Mouse (Mus musculus): ENCODE measurements around the gene Rtl8a. TPM values are rescaled to one million over a fixed set of nuclear protein-coding genes. Genes with fewer than 3 reads are reported as not detected.
A peak's percentile ranks its signal among the peaks of the same experiment; 100 is the strongest.
"Not testable (repeated sequence)": the region's sequence is repeated elsewhere in the genome, so short reads cannot be mapped to it uniquely, and the experiment has no call there.

Rtl8a gene
- polyA plus RNA-seq, 1 experiment from 2014 or later: 9.4 TPM

DNA sequence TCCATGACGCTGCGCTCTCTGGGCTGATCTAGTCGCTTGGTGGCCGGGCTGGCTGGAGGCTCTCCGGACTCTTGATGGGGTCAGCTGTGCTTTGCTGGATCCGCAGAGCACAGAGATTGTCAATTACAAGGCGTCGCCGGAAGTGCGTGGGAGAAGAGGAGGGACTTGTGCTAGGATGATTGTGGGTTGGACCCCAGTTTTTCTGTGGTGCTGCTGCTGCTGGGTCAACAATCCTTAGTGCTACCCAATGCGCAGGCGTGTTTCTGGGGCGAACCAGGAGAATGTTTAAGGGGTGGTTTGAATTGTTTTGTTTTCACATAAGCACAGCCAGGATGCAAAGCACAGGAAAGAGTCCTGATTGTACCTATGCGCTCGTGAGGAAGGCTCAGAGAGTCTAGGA, 26.8 kb upstream of the Rtl8a start, which contains the start of gene Rtl8b:
Rtl8b (minus strand) TSS at position 115 of the 400 bp plus-strand sequence.
- Histone ChIP-seq H3K9ac (replicated peaks) (no peak within 1 kb of the TSS), H3K4me1 (ENCODE audit: insufficient read depth) (no peaks in the 10 kb centered on the region), H3K36me3 (replicated peaks; ENCODE audit: insufficient read depth, low read length) (no peaks in the 10 kb centered on the region), H3K9me3 (ENCODE audit: low read length) (no peaks in the 10 kb centered on the region), H3K27me3 (ENCODE audit: insufficient read depth, low read length) (no peaks in the 10 kb centered on the region), H3K4me3 (ENCODE audit: low read depth, low read length) (no peak within 1 kb of the TSS), H3K4me2 (ENCODE audit: low read depth, low read length) (peak within 1 kb of the TSS; percentile 16; the same call in 1 of the 2 replicates), H3K27ac (ENCODE audit: low read depth) (no peak within 1 kb of the TSS)
- DNase-seq (peak; percentile 71), ATAC-seq (peak; percentile 91)
- 18% methylated on average over 11 of the region's 15 CpGs for WGBS (ENCODE audit: insufficient replicate concordance)
- TF ChIP-seq CTCF (IDR thresholded peaks at IDR 0.05; ENCODE audit: low read depth) (no peak), EP300 (IDR thresholded peaks at IDR 0.05; ENCODE audit: low read depth) (no peak)

DNA sequence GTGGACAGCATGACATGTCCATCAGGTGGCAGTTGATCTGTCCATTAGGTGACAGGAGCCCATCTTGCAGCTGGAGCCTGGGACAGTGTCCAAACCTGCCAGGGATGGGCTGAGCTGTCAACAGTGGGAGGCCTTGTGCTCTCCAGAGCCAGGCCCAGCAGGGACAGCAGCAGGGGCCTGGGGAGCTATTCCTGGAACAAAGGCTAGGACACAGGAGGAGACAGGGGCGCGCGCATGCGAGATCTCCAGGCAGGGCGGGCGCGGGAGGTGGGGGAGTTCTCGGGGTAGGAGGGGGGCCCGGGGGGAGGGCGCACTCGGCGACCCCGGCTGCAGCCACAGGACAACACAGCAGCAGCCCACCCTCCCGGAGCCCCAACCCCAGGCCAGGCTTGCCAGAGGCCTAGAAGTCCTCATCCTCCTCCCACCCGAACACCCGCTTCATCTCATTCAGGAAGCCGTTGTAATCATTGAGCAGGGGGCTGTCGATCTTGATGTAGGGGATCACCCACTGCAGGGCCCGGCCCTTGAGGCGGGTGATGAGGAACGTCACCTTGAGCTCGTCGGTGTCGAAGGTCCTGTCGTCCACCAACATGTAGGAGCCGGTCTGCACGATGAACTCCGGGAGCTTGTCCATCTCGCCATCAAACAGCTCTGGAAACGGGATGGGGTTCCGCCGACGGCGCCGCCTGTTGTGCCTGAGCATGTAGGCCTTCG, 26.2 kb upstream of the Rtl8a start:
- DNase-seq; H3K4me2 ChIP-seq (ENCODE audit: low read depth, low read length): not testable (repeated sequence)
- no CpG with 5 or more reads among the region's 36 CpGs for WGBS (ENCODE audit: insufficient replicate concordance)

DNA sequence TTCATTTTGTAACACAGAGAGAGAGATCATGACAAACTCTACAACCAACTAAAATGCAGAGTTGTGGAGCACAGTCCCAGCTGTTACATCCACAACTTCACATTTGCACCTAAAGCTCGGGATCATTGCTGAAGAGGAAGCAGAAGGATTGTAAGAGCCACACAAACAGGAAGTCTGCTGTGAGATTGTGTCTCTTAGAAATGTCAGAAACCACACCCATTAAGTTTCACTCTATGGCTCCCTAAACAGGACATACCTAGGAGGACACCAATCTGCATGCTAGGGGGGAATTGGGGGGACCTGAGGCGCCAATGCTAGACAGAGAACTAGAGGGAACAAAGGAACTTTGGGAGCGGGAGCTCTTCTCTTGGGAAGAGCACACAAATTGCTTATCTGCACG, 9.4 kb upstream of the Rtl8a start:
- H3K4me2 ChIP-seq (ENCODE audit: low read depth, low read length); H3K9me3 ChIP-seq (ENCODE audit: low read length); H3K4me3 ChIP-seq (ENCODE audit: low read depth, low read length); ATAC-seq; H3K9ac ChIP-seq (replicated peaks); H3K27ac ChIP-seq (ENCODE audit: low read depth); DNase-seq; H3K27me3 ChIP-seq (ENCODE audit: insufficient read depth, low read length); H3K36me3 ChIP-seq (replicated peaks; ENCODE audit: insufficient read depth, low read length); H3K4me1 ChIP-seq (ENCODE audit: insufficient read depth): not testable (repeated sequence)
- 46% methylated on average over 4 of the region's 4 CpGs for WGBS (ENCODE audit: insufficient replicate concordance)

More for the DNA sequence above, 26.2 kb upstream of the Rtl8a start:
- not testable (repeated sequence) for H3K27ac ChIP-seq (ENCODE audit: low read depth); H3K36me3 ChIP-seq (replicated peaks; ENCODE audit: insufficient read depth, low read length); H3K9ac ChIP-seq (replicated peaks); H3K4me1 ChIP-seq (ENCODE audit: insufficient read depth); H3K9me3 ChIP-seq (ENCODE audit: low read length); H3K4me3 ChIP-seq (ENCODE audit: low read depth, low read length); H3K27me3 ChIP-seq (ENCODE audit: insufficient read depth, low read length)
- ATAC-seq: peak; percentile 21

DNA sequence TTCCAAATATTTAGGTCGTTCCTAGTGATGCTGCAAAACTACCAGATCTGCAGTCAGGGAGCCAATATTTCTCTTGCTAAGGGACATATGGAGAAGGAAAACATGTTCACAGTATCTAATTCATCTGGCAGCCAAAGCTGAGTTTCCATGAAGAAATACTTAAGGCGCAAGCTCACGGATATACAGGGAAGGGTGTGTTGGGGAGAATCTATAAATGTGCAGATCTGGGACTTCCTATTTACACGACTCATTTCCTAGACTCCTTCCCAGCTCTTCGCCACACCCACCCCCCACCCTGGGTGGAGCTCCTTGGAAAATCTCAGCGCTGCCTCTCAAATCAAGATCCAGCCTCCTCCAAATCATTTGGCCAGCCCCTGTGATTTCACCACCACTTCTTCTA, 2.4 kb upstream of the Rtl8a start:
- 64% methylated on average over 6 of the region's 6 CpGs for WGBS (ENCODE audit: insufficient replicate concordance)
- H3K36me3 ChIP-seq (replicated peaks; ENCODE audit: insufficient read depth, low read length): no peaks in the 10 kb centered on the region
- ATAC-seq: no peak
- H3K9ac ChIP-seq (replicated peaks): no peak overlapping the region
- no peak overlapping the region for H3K27ac ChIP-seq (ENCODE audit: low read depth)
- TF ChIP-seq CTCF (IDR thresholded peaks at IDR 0.05; ENCODE audit: low read depth) (no peak), EP300 (IDR thresholded peaks at IDR 0.05; ENCODE audit: low read depth) (no peak)
- H3K4me1 ChIP-seq (ENCODE audit: insufficient read depth): peaks cover 3% of the 10 kb centered on the region; the same call in 1 of the 2 replicates
- H3K4me2 ChIP-seq (ENCODE audit: low read depth, low read length): no peak overlapping the region
- H3K9me3 ChIP-seq (ENCODE audit: low read length): no peaks in the 10 kb centered on the region
- no peak for DNase-seq
- H3K27me3 ChIP-seq (ENCODE audit: insufficient read depth, low read length): no peaks in the 10 kb centered on the region
- H3K4me3 ChIP-seq (ENCODE audit: low read depth, low read length): no peak overlapping the region

DNA sequence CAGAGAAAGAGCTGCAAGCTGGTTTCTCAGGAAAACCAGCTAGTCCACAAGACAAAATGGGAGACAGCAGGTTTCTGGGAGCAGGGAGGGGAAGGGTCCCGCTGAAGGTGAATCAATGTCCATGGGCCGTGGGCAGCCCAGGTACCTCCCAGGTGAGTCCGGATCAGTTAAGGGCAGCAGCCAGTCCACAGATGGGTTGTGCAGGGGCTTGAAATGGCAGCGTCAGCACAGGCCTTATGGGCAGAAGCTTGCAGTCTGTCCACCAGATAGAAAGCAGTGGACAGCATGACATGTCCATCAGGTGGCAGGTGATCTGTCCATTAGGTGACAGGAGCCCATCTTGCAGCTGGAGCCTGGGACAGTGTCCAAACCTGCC, 890 bp downstream of the Rtl8a start:
- ATAC-seq; H3K4me1 ChIP-seq (ENCODE audit: insufficient read depth); H3K9ac ChIP-seq (replicated peaks); H3K27ac ChIP-seq (ENCODE audit: low read depth); H3K4me2 ChIP-seq (ENCODE audit: low read depth, low read length); H3K36me3 ChIP-seq (replicated peaks; ENCODE audit: insufficient read depth, low read length); H3K9me3 ChIP-seq (ENCODE audit: low read length); H3K27me3 ChIP-seq (ENCODE audit: insufficient read depth, low read length); H3K4me3 ChIP-seq (ENCODE audit: low read depth, low read length); DNase-seq: not testable (repeated sequence)
- 62% methylated on average over 4 of the region's 4 CpGs for WGBS (ENCODE audit: insufficient replicate concordance)

DNA sequence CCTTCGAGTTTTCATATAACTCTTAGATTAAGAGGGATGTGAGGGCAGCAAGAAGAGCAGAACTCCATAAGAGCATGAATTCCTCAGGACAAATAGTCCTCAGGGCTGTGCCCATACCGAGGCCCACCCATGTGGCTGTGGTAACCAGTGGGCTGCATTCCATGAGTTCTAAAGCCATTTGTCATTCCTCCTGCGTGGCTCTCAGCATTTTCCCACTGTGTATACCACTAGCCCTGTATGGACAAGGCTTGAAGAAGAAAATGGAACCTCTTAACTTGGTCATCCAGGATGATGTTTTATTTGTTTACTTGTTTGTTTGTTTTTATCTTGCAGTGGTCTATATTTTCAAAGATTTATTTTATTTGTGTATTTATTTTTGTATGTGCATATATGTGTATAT, 5.4 kb downstream of the Rtl8a start:
- 48% methylated on average over 3 of the region's 3 CpGs for WGBS (ENCODE audit: insufficient replicate concordance)
- H3K27me3 ChIP-seq (ENCODE audit: insufficient read depth, low read length); H3K9ac ChIP-seq (replicated peaks); ATAC-seq; H3K9me3 ChIP-seq (ENCODE audit: low read length); H3K4me2 ChIP-seq (ENCODE audit: low read depth, low read length); H3K27ac ChIP-seq (ENCODE audit: low read depth); H3K4me1 ChIP-seq (ENCODE audit: insufficient read depth); H3K36me3 ChIP-seq (replicated peaks; ENCODE audit: insufficient read depth, low read length); DNase-seq; H3K4me3 ChIP-seq (ENCODE audit: low read depth, low read length): not testable (repeated sequence)

DNA sequence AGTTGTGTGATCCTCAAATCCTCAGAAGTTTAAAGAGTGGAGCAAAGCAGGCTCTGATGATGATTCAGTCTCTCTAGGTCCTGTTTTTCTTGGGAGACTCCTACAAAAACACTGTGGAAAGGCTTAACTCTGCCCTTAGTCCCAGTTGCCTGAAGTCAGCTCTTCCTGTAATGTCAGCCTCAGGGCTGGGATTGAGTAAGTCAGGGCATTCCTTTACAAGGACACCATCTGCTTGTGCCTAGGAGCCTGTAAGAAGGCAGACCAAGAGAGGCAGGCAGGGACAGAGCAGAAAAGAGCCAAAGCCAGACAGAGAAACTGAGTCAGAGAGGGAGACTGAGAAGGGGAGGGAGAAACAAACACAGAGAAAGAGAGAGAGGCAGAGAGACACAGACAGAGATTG, 32.1 kb downstream of the Rtl8a start:
- not testable (repeated sequence) for H3K9ac ChIP-seq (replicated peaks); H3K27ac ChIP-seq (ENCODE audit: low read depth); H3K27me3 ChIP-seq (ENCODE audit: insufficient read depth, low read length); H3K4me2 ChIP-seq (ENCODE audit: low read depth, low read length); H3K4me3 ChIP-seq (ENCODE audit: low read depth, low read length); DNase-seq; H3K4me1 ChIP-seq (ENCODE audit: insufficient read depth); H3K9me3 ChIP-seq (ENCODE audit: low read length); ATAC-seq; H3K36me3 ChIP-seq (replicated peaks; ENCODE audit: insufficient read depth, low read length)
